In genomic region chr13:42372201-42372600, GRCm38 (mm10) we compare ENCODE assay signal across 18 mouse cellular contexts.
DNase-seq lines count a peak whose midpoint lies in the region; ATAC-seq lines count a peak whose summit lies in the region.
"Had no signal": no experiment of that assay in that cellular context is flagged by ENCODE, and none has a peak within 500 bp of the region (broad histone marks: within the 10 kb centered on the region; RNA-seq: fewer than 3 reads in every experiment).

No protein-coding gene starts in this region.

- ATAC-seq in megakaryocyte, adult 5-6 weeks (ENCODE audit: poor library complexity, severe bottlenecking): peak; percentile 61
- peak; percentile 71 for ATAC-seq in monocyte, adult 5-6 weeks (replicated peaks; ENCODE audit: insufficient number of reproducible peaks, low FRiP score, low TSS enrichment, poor library complexity, severe bottlenecking)
- ATAC-seq: forebrain, embryonic 13.5 days; forebrain, embryonic 15.5 days had no signal

- peak; percentile 2 for DNase-seq in lung, postnatal 36 days
- DNase-seq in lung, postnatal 25 days (ENCODE audit: low spot score): no peak
- no peak for DNase-seq in ovary, postnatal 14 days (ENCODE audit: low spot score)
- DNase-seq in right cerebral cortex, adult 2 months (ENCODE audit: low spot score in 2 of 2): no peak
- DNase-seq: adrenal gland, adult 2 months; adrenal gland, postnatal 10 days; adrenal gland, postnatal 25 days; cerebellum, adult 11 months; cerebellum, adult 18-20 months; cerebellum, adult 8-10 months; cerebellum, adult 9-11 months; cerebellum, postnatal 14 days; cerebellum, postnatal 36 days; embryo, embryonic 11 days had no signal
